Mouse (Mus musculus) midbrain, embryonic 16.5 days (tissue): ENCODE data around the gene Sema4c. TPM values are rescaled to one million over a fixed set of nuclear protein-coding genes. Genes with fewer than 3 reads are reported as not detected.

ENCODE experiments used
- ATAC-seq: fragments of 200-750 bp; cut with Nextera tagmentation; 2 replicates; pipeline ENCODE4 v1.8.0; 2017; ENCODE audit warnings: moderate TSS enrichment
- H3K27ac ChIP-seq: fragments of 300-500 bp; sonication (generic); 2 replicates; pipeline ENCODE4 v1.5.1; 2014; ENCODE audit warnings: mild to moderate bottlenecking, low read length, mixed read lengths
- H3K27me3 ChIP-seq: fragments of 300-500 bp; sonication (generic); 2 replicates; pipeline ENCODE4 v1.6.1; 2014; ENCODE audit warnings: low read depth, low read length, mixed read lengths; ENCODE audit not compliant: control insufficient read depth, insufficient read depth
- H3K36me3 ChIP-seq: fragments of 300-500 bp; sonication (generic); 2 replicates; pipeline ENCODE4 v1.6.1; 2014; ENCODE audit warnings: mild to moderate bottlenecking, low read length, moderate library complexity, mixed read lengths; ENCODE audit not compliant: control insufficient read depth, insufficient read depth
- H3K4me1 ChIP-seq: fragments of 300-500 bp; sonication (generic); 2 replicates; pipeline ENCODE4 v1.6.1; 2014; ENCODE audit warnings: mild to moderate bottlenecking, low read length, mixed read lengths; ENCODE audit not compliant: control insufficient read depth, insufficient read depth
- H3K4me2 ChIP-seq: fragments of 300-500 bp; sonication (generic); 2 replicates; pipeline ENCODE4 v1.6.1; 2014; ENCODE audit warnings: mild to moderate bottlenecking, low read length, mixed read lengths
- H3K4me3 ChIP-seq: fragments of 300-500 bp; sonication (generic); 2 replicates; pipeline ENCODE4 v1.5.1; 2014; ENCODE audit warnings: low read depth, mild to moderate bottlenecking, low read length, moderate library complexity, mixed read lengths
- H3K9ac ChIP-seq: fragments of 300-500 bp; sonication (generic); 2 replicates; pipeline ENCODE4 v1.6.1; 2014; ENCODE audit warnings: low read depth, low read length, mixed read lengths
- H3K9me3 ChIP-seq: fragments of 300-500 bp; sonication (generic); replicated peaks from 2 replicates; pipeline ENCODE4 v1.6.1; 2014; ENCODE audit warnings: mild to moderate bottlenecking, low read length, mixed read lengths; ENCODE audit not compliant: control insufficient read depth, poor library complexity, severe bottlenecking
- WGBS: fragments of 180-500 bp; shearing (Covaris S2); extraction: QIAGEN DNeasy Blood & Tissue Kit; methylation state at CpG from one replicate; pipeline ENCODE4 v1.1.7; 2014; 5-methylcytosine and 5-hydroxymethylcytosine counted together
- polyA plus RNA-seq: library from polyadenylated mRNA; unstranded; fragments of >200 nt; fragmentation: Nextera tagmentation; extraction: Ambion mirVana; gene quantifications from 2 replicates; pipeline ENCODE4 v1.2.1, GENCODE M21; 2015

Sema4c gene
- polyA plus RNA-seq, 1 experiment from 2014 or later = 24.4 TPM

GRCm38 (mm10) chr1:36528351-36528750 is 29.8 kb downstream of the Sema4c start:
- Histone ChIP-seq H3K9me3 (no peaks in the 10 kb centered on the region), H3K4me3 (no peak overlapping the region), H3K4me2 (no peak overlapping the region), H3K9ac (no peak overlapping the region), H3K36me3 (peaks cover 21% of the 10 kb centered on the region), H3K27ac (no peak overlapping the region), H3K4me1 (no peaks in the 10 kb centered on the region), H3K27me3 (no peaks in the 10 kb centered on the region)
- ATAC-seq = no peak
- WGBS = 11% methylated on average over 1 of the region's 1 CpGs

GRCm38 (mm10) chr1:36526903-36527302 is 31.2 kb downstream of the Sema4c start:
- Histone ChIP-seq H3K4me1 (no peaks in the 10 kb centered on the region), H3K27me3 (no peaks in the 10 kb centered on the region), H3K9me3 (no peaks in the 10 kb centered on the region), H3K9ac (no peak overlapping the region), H3K4me3 (no peak overlapping the region), H3K4me2 (no peak overlapping the region), H3K36me3 (peaks cover 24% of the 10 kb centered on the region), H3K27ac (no peak overlapping the region)
- WGBS = 93% methylated on average over 10 of the region's 10 CpGs
- ATAC-seq = no peak

- H3K9ac ChIP-seq = no peak overlapping the region
Measured at GRCm38 (mm10) chr1:36525774-36526173, 32.4 kb downstream of the Sema4c start.

GRCm38 (mm10) chr1:36524058-36524457 is 34.1 kb downstream of the Sema4c start:
- no peak overlapping the region for H3K27ac ChIP-seq
- H3K4me3 ChIP-seq = no peak overlapping the region
- H3K9ac ChIP-seq = no peak overlapping the region
- H3K36me3 ChIP-seq = peaks cover 38% of the 10 kb centered on the region
- 94% methylated on average over 5 of the region's 5 CpGs for WGBS
- no peak overlapping the region for H3K4me2 ChIP-seq
- no peak for ATAC-seq
- H3K9me3 ChIP-seq = no peaks in the 10 kb centered on the region
- no peaks in the 10 kb centered on the region for H3K4me1 ChIP-seq
- H3K27me3 ChIP-seq = no peaks in the 10 kb centered on the region

More at GRCm38 (mm10) chr1:36525774-36526173, 32.4 kb downstream of the Sema4c start:
- H3K27ac ChIP-seq = no peak overlapping the region
- no peak overlapping the region for H3K4me2 ChIP-seq
- no peaks in the 10 kb centered on the region for H3K4me1 ChIP-seq
- no peak for ATAC-seq
- H3K36me3 ChIP-seq = peaks cover 36% of the 10 kb centered on the region
- H3K4me3 ChIP-seq = no peak overlapping the region
- no peaks in the 10 kb centered on the region for H3K9me3 ChIP-seq
- H3K27me3 ChIP-seq = no peaks in the 10 kb centered on the region
- WGBS = 94% methylated on average over 12 of the region's 12 CpGs

GRCm38 (mm10) chr1:36523332-36524013 is 34.7 kb downstream of the Sema4c start:
- no peak overlapping the region for H3K27ac ChIP-seq
- ATAC-seq = peak; percentile 49; the same call in 1 of the 2 replicates
- WGBS = 53% methylated on average over 9 of the region's 9 CpGs

GRCm38 (mm10) chr1:36522210-36522609 is 35.9 kb downstream of the Sema4c start:
- ATAC-seq = no peak
- Histone ChIP-seq H3K36me3 (peaks cover 38% of the 10 kb centered on the region), H3K4me2 (no peak overlapping the region), H3K9me3 (no peaks in the 10 kb centered on the region), H3K4me1 (0 out of 2 replicates have a peak, but pooled peaks cover 3% of the 10 kb centered on the region), H3K27ac (no peak overlapping the region), H3K4me3 (no peak overlapping the region), H3K27me3 (no peaks in the 10 kb centered on the region), H3K9ac (no peak overlapping the region)
- 96% methylated on average over 7 of the region's 7 CpGs for WGBS

More at GRCm38 (mm10) chr1:36523332-36524013, 34.7 kb downstream of the Sema4c start:
- Histone ChIP-seq H3K9me3 (no peaks in the 10 kb centered on the region), H3K4me2 (no peak overlapping the region), H3K27me3 (no peaks in the 10 kb centered on the region), H3K9ac (no peak overlapping the region), H3K4me3 (no peak overlapping the region), H3K36me3 (peaks cover 38% of the 10 kb centered on the region), H3K4me1 (no peaks in the 10 kb centered on the region)

GRCm38 (mm10) chr1:36519626-36520025 is 38.5 kb downstream of the Sema4c start:
- no peak overlapping the region for H3K4me2 ChIP-seq
- ATAC-seq = no peak
- peaks cover 24% of the 10 kb centered on the region for H3K36me3 ChIP-seq
- no peak overlapping the region for H3K27ac ChIP-seq
- peaks cover 13% of the 10 kb centered on the region for H3K4me1 ChIP-seq
- H3K27me3 ChIP-seq = no peaks in the 10 kb centered on the region
- WGBS = 83% methylated on average over 11 of the region's 11 CpGs
- H3K9me3 ChIP-seq = no peaks in the 10 kb centered on the region
- no peak overlapping the region for H3K4me3 ChIP-seq
- no peak overlapping the region for H3K9ac ChIP-seq

GRCm38 (mm10) chr1:36518259-36518658 is 39.9 kb downstream of the Sema4c start:
- Histone ChIP-seq H3K27ac (no peak overlapping the region), H3K9ac (no peak overlapping the region), H3K27me3 (no peaks in the 10 kb centered on the region), H3K4me1 (peaks cover 27% of the 10 kb centered on the region), H3K36me3 (peaks cover 19% of the 10 kb centered on the region), H3K9me3 (no peaks in the 10 kb centered on the region), H3K4me3 (no peak overlapping the region), H3K4me2 (no peak overlapping the region)
- no peak for ATAC-seq
- 84% methylated on average over 3 of the region's 3 CpGs for WGBS

GRCm38 (mm10) chr1:36513718-36514117 is 44.4 kb downstream of the Sema4c start:
- Histone ChIP-seq H3K36me3 (no peaks in the 10 kb centered on the region; the same call in 1 of the 2 replicates), H3K27ac (no peak overlapping the region), H3K27me3 (no peaks in the 10 kb centered on the region), H3K9ac (no peak overlapping the region), H3K9me3 (no peaks in the 10 kb centered on the region), H3K4me1 (peaks cover 30% of the 10 kb centered on the region), H3K4me3 (peak overlapping the region; percentile 94), H3K4me2 (peak overlapping the region; percentile 84)
- no peak for ATAC-seq
- 35% methylated on average over 2 of the region's 2 CpGs for WGBS
